Mouse (Mus musculus) heart, postnatal 0 days (tissue): ENCODE measurements around the gene Ppp1r9a.

ENCODE experiments used
- CTCF ChIP-seq: IDR thresholded peaks from 2 replicates; pipeline ENCODE4 v1.5.1; 2016; ENCODE audit warnings: antibody characterized with exemption, control low read depth, low read depth
- EP300 ChIP-seq: IDR thresholded peaks from 2 replicates; pipeline ENCODE4 v1.6.1; 2016; ENCODE audit warnings: antibody characterized with exemption, low read depth

DNA sequence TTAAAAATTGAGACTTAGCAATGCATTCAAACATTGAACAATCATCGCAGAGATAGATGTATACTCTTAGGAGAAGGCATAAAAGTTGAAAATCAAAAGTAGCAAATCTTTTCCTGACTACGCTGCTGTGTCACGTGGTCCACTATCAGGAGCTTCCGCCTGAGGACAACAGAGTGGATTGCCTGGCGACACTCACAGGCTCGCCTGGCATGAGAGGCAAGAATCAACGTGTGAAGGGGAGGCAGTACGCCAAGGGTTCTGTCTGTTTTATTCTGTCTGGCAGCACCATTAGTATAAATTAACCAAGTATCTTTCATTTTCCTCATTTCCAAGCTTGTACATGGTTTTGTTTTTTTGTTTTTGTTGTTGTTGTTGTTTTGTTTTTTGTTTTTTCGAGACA, 68.5 kb downstream of the Ppp1r9a start:
- TF ChIP-seq CTCF (no peak), EP300 (no peak)
